Mouse (Mus musculus): ENCODE data around the gene U2af1. TPM values are rescaled to one million over a fixed set of nuclear protein-coding genes. Genes with fewer than 3 reads are reported as not detected.

The U2af1 gene
- total and polyA plus RNA-seq, 3 experiments = 211 to 928 (median 498) TPM

DNA sequence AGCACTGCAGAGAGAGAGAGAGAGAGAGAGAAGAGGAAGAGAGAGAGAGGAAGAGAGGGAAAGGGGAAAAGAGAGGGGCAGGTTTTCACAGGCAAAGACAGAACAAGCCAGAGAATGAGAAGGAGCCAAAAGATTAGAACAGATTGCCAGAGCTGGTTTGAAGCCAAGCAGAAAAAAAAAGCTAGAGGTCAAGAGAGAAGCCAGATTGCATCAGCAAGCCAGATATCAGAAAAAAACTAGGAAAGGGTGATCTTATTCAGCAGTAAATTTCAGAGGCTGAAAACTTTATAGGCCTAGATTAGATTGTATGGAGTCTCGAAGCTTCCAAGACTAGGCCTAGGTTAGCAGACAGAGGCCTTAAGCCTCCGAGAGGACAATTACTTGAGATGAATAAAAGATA lies 30.7 kb downstream of the U2af1 start:
- Histone ChIP-seq H3K4me1 (ENCODE audit: control insufficient read depth in 1 of 2, insufficient read depth in 2 of 2, low read length in 2 of 2) (no peaks in the 10 kb centered on the region), H3K27ac (ENCODE audit: control insufficient read depth, low read depth, low read length) (no peak overlapping the region), H3K9me3 (replicated peaks; ENCODE audit: insufficient read depth, low read length) (no peaks in the 10 kb centered on the region), H3K36me3 (ENCODE audit: control insufficient read depth in 1 of 2, insufficient read depth in 2 of 2, low read length in 2 of 2) (no peaks in the 10 kb centered on the region; a peak in 1 of 4 replicates), H3K4me3 (ENCODE audit: control insufficient read depth in 1 of 2, insufficient read depth in 1 of 2, low read depth in 2 of 2, low read length in 2 of 2) (no peak overlapping the region), H3K79me2 (ENCODE audit: control insufficient read depth, insufficient read depth, low read length, poor library complexity) (no peaks in the 10 kb centered on the region), H3K27me3 (ENCODE audit: control insufficient read depth in 1 of 2, insufficient read depth in 2 of 2, low read length in 2 of 2) (no peaks in the 10 kb centered on the region), H3K9ac (ENCODE audit: control insufficient read depth, low read depth, low read length, poor library complexity, severe bottlenecking) (no peak overlapping the region)
- TF ChIP-seq KAT2A (conservative IDR thresholded peaks at IDR 0.05; ENCODE audit: low read depth, low read length) = no peak
- TF ChIP-seq EP300 (IDR thresholded peaks at IDR 0.05; ENCODE audit: low read depth in 1 of 2, low read length in 2 of 2) = no peak
- TF ChIP-seq MEF2A (IDR thresholded peaks at IDR 0.05; ENCODE audit: extremely low read depth, insufficient replicate concordance, low read depth, low read length, poor library complexity, severe bottlenecking) = no peak
- TF ChIP-seq POLR2AphosphoS2 (IDR thresholded peaks at IDR 0.05; ENCODE audit: low read length) = no peak
- no peak for TF ChIP-seq TBP (IDR thresholded peaks at IDR 0.05; ENCODE audit: low read depth, low read length)
- no peak for TF ChIP-seq ZMIZ1 (IDR thresholded peaks at IDR 0.05; ENCODE audit: low read depth, low read length)
- no peak for TF ChIP-seq NELFE (IDR thresholded peaks at IDR 0.05; ENCODE audit: low read depth, low read length)
- no peak for TF ChIP-seq NRF1 (IDR thresholded peaks at IDR 0.05; ENCODE audit: insufficient read depth, low read depth, low read length, poor library complexity, severe bottlenecking)
- TF ChIP-seq CTCF (IDR thresholded peaks at IDR 0.05 in 2 of 3, conservative IDR thresholded peaks at IDR 0.05 in 1 of 3; ENCODE audit: control insufficient read depth in 1 of 3, insufficient read depth in 1 of 3, low read depth in 2 of 3, low read length in 3 of 3, poor library complexity in 1 of 3, severe bottlenecking in 1 of 3) = no peak
- TF ChIP-seq MYC (IDR thresholded peaks at IDR 0.05; ENCODE audit: low read depth, low read length) = no peak
- no peak for TF ChIP-seq TAL1 (IDR thresholded peaks at IDR 0.05; ENCODE audit: low read length)
- TF ChIP-seq GABPA (IDR thresholded peaks at IDR 0.05; ENCODE audit: low read depth, low read length) = no peak
- TF ChIP-seq ZKSCAN1 (IDR thresholded peaks at IDR 0.05; ENCODE audit: low read depth, low read length) = no peak
- no peak for TF ChIP-seq MXI1 (IDR thresholded peaks at IDR 0.05; ENCODE audit: low read depth, low read length)
- no peak for TF ChIP-seq MYB (IDR thresholded peaks at IDR 0.05; ENCODE audit: low read depth, low read length)
- TF ChIP-seq MAX (IDR thresholded peaks at IDR 0.05; ENCODE audit: low read length) = no peak
- TF ChIP-seq ZC3H11A (IDR thresholded peaks at IDR 0.05; ENCODE audit: low read depth, low read length) = no peak
- TF ChIP-seq POLR2AphosphoS5 (IDR thresholded peaks at IDR 0.05; ENCODE audit: borderline replicate concordance, low read depth, low read length) = no peak
- no peak for TF ChIP-seq RAD21 (IDR thresholded peaks at IDR 0.05; ENCODE audit: low read depth, low read length)
- no peak for TF ChIP-seq JUND (IDR thresholded peaks at IDR 0.05; ENCODE audit: low read depth, low read length)
- no peak for DNase-seq (ENCODE audit: low read depth, low spot score)

DNA sequence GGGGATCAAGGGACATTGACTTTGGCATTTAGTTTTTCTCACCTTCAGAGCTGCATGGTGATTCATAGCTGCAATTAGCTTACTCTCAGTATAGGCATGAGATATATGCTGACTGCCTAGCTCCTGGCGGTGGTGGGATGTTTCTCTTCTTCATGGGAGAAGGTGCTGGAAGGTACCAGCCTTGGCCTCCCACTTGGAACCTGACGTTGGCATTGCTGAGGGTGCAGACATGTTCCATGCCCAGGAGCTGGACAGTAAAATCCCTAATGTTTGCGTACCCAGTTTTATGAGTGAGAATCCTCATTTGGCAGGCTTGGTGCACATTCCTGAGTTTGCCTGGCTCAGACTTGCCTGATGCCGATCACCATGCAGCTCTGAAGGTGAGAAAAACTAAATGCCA lies 35.6 kb downstream of the U2af1 start:
- Histone ChIP-seq H3K79me2 (ENCODE audit: control insufficient read depth, insufficient read depth, low read length, poor library complexity) (no peaks in the 10 kb centered on the region), H3K9ac (ENCODE audit: control insufficient read depth, low read depth, low read length, poor library complexity, severe bottlenecking) (no peak overlapping the region), H3K4me3 (ENCODE audit: control insufficient read depth in 1 of 2, insufficient read depth in 1 of 2, low read depth in 2 of 2, low read length in 2 of 2) (no peak overlapping the region), H3K27me3 (ENCODE audit: control insufficient read depth in 1 of 2, insufficient read depth in 2 of 2, low read length in 2 of 2) (no peaks in the 10 kb centered on the region), H3K27ac (ENCODE audit: control insufficient read depth, low read depth, low read length) (no peak overlapping the region), H3K9me3 (replicated peaks; ENCODE audit: insufficient read depth, low read length) (no peaks in the 10 kb centered on the region), H3K36me3 (ENCODE audit: control insufficient read depth in 1 of 2, insufficient read depth in 2 of 2, low read length in 2 of 2) (no peaks in the 10 kb centered on the region; a peak in 1 of 4 replicates), H3K4me1 (ENCODE audit: control insufficient read depth in 1 of 2, insufficient read depth in 2 of 2, low read length in 2 of 2) (no peaks in the 10 kb centered on the region)
- no peak for TF ChIP-seq MAZ (IDR thresholded peaks at IDR 0.05; ENCODE audit: low read depth, low read length)
- no peak for TF ChIP-seq E2F4 (IDR thresholded peaks at IDR 0.05; ENCODE audit: borderline replicate concordance, low read depth, low read length)
- TF ChIP-seq ZC3H11A (IDR thresholded peaks at IDR 0.05; ENCODE audit: low read depth, low read length) = no peak
- TF ChIP-seq GABPA (IDR thresholded peaks at IDR 0.05; ENCODE audit: low read depth, low read length) = no peak
- no peak for TF ChIP-seq POLR2AphosphoS2 (IDR thresholded peaks at IDR 0.05; ENCODE audit: low read length)
- no peak for TF ChIP-seq CHD1 (IDR thresholded peaks at IDR 0.05; ENCODE audit: low read depth, low read length)
- TF ChIP-seq ELF1 (IDR thresholded peaks at IDR 0.05; ENCODE audit: low read depth, low read length) = no peak
- TF ChIP-seq MAFK (IDR thresholded peaks at IDR 0.05; ENCODE audit: borderline replicate concordance, low read depth, low read length) = no peak
- TF ChIP-seq MAX (IDR thresholded peaks at IDR 0.05; ENCODE audit: low read length) = no peak
- no peak for TF ChIP-seq TCF12 (IDR thresholded peaks at IDR 0.05; ENCODE audit: low read depth, low read length)
- no peak for TF ChIP-seq ZNF384 (IDR thresholded peaks at IDR 0.05; ENCODE audit: low read depth, low read length)
- no peak for TF ChIP-seq ZKSCAN1 (IDR thresholded peaks at IDR 0.05; ENCODE audit: low read depth, low read length)
- no peak for TF ChIP-seq RAD21 (IDR thresholded peaks at IDR 0.05; ENCODE audit: low read depth, low read length)
- no peak for TF ChIP-seq TAL1 (IDR thresholded peaks at IDR 0.05; ENCODE audit: low read length)
- no peak for TF ChIP-seq MXI1 (IDR thresholded peaks at IDR 0.05; ENCODE audit: low read depth, low read length)
- TF ChIP-seq UBTF (IDR thresholded peaks at IDR 0.05; ENCODE audit: borderline replicate concordance, insufficient read depth, low read depth, low read length) = no peak
- no peak for TF ChIP-seq NELFE (IDR thresholded peaks at IDR 0.05; ENCODE audit: low read depth, low read length)
- no peak for TF ChIP-seq SMC3 (IDR thresholded peaks at IDR 0.05; ENCODE audit: low read depth, low read length)
- TF ChIP-seq TBP (IDR thresholded peaks at IDR 0.05; ENCODE audit: low read depth, low read length) = no peak
- no peak for TF ChIP-seq NRF1 (IDR thresholded peaks at IDR 0.05; ENCODE audit: insufficient read depth, low read depth, low read length, poor library complexity, severe bottlenecking)
- no peak for DNase-seq (ENCODE audit: low read depth, low spot score)

Measured in MEL (cell line).